Mouse (Mus musculus) CD8-positive naive resting alpha-beta T cell, adult 2 months (primary cell): ENCODE measurements around the gene Ptpn7.
"Not testable (repeated sequence)": the region's sequence is repeated elsewhere in the genome, so short reads cannot be mapped to it uniquely, and the experiment has no call there.

Source experiments
- DNase-seq, 2 experiments: peaks; one replicate each; pipeline ENCODE4 v3.0.0; 2022; ENCODE audit warnings: low read depth in 2 of 2, low spot score in 2 of 2

The Ptpn7 gene

GRCm38 (mm10) chr1:135183448-135183847 is 50.9 kb downstream of the Ptpn7 start:
- no peak for DNase-seq

GRCm38 (mm10) chr1:135183941-135184570 is 51.6 kb downstream of the Ptpn7 start:
- DNase-seq, result no peak

GRCm38 (mm10) chr1:135185936-135186335 is 53.4 kb downstream of the Ptpn7 start:
- no peak for DNase-seq

- DNase-seq, result no peak
Observed at GRCm38 (mm10) chr1:135186427-135186826, 53.9 kb downstream of the Ptpn7 start.

- DNase-seq, result not testable (repeated sequence)
Observed at GRCm38 (mm10) chr1:135187016-135187415, 54.5 kb downstream of the Ptpn7 start.

GRCm38 (mm10) chr1:135188197-135188596 is 55.7 kb downstream of the Ptpn7 start:
- DNase-seq, result no peak

GRCm38 (mm10) chr1:135189186-135189585 is 56.7 kb downstream of the Ptpn7 start:
- DNase-seq, result no peak

GRCm38 (mm10) chr1:135194335-135194734 is 61.8 kb downstream of the Ptpn7 start:
- DNase-seq, result not testable (repeated sequence)
